Mouse (Mus musculus) MEL-GATA-1-ER (cell line): ENCODE data around the gene Kcnj10.
A peak's percentile ranks its signal among the peaks of the same experiment; 100 is the strongest.

ENCODE experiments used
- DNase-seq: peaks from one replicate; pipeline ENCODE4 v3.0.0-alpha.2; 2012; ENCODE audit warnings: low read depth; ENCODE audit errors: extremely low read depth

Gene Kcnj10

GRCm38 (mm10) chr1:172420181-172420580, 79.2 kb downstream of the Kcnj10 start:
- no peak for DNase-seq

GRCm38 (mm10) chr1:172423393-172423792, 82.4 kb downstream of the Kcnj10 start:
- DNase-seq, result peak; percentile 27
